In genomic region chr17:55298852-55299251, GRCm38 (mm10) we compare ENCODE assay signal across 33 mouse cellular contexts.
"Had no signal": no experiment of that assay in that cellular context is flagged by ENCODE, and none has a peak within 500 bp of the region (broad histone marks: within the 10 kb centered on the region; RNA-seq: fewer than 3 reads in every experiment).

No protein-coding gene starts in this region.

- H3K36me3 ChIP-seq: heart, embryonic 12.5 days; heart, embryonic 13.5 days; heart, embryonic 15.5 days; hindbrain, embryonic 10.5 days; hindbrain, embryonic 12.5 days; hindbrain, embryonic 13.5 days; hindbrain, embryonic 15.5 days; intestine, embryonic 15.5 days; kidney, embryonic 15.5 days had no signal

- DNase-seq: heart, postnatal 10 days; heart, postnatal 14 days; heart, postnatal 36 days; heart, postnatal 4 days; kidney, adult 11 months; kidney, adult 18-20 months; kidney, adult 2 months; kidney, adult 8-10 months; kidney, adult 9 months; kidney, postnatal 10 days; kidney, postnatal 14 days; kidney, postnatal 25 days; kidney, postnatal 36 days; kidney, postnatal 4 days; layer of hippocampus, adult 9-11 months; layer of hippocampus, postnatal 36 days had no signal

- H3K4me3 ChIP-seq: heart, embryonic 12.5 days; heart, embryonic 13.5 days; heart, embryonic 15.5 days; hindbrain, embryonic 10.5 days; hindbrain, embryonic 12.5 days; hindbrain, embryonic 13.5 days; hindbrain, embryonic 15.5 days; intestine, embryonic 15.5 days; kidney, embryonic 15.5 days; layer of hippocampus, adult 2 months had no signal

- H3K9ac ChIP-seq: heart, embryonic 12.5 days; heart, embryonic 13.5 days; heart, embryonic 15.5 days; hindbrain, embryonic 12.5 days; hindbrain, embryonic 13.5 days; hindbrain, embryonic 14.5 days; hindbrain, embryonic 15.5 days; intestine, embryonic 15.5 days; kidney, embryonic 15.5 days had no signal

- ATAC-seq: hindbrain, embryonic 16.5 days; hindbrain, postnatal 0 days; inflammation-experienced regulatory T-cells, adult 6 months; intestine, embryonic 15.5 days; intestine, embryonic 16.5 days; intestine, postnatal 0 days had no signal

- H3K27ac ChIP-seq: heart, embryonic 13.5 days; heart, embryonic 15.5 days; hindbrain, embryonic 10.5 days; hindbrain, embryonic 12.5 days; hindbrain, embryonic 13.5 days; hindbrain, embryonic 14.5 days; hindbrain, embryonic 15.5 days; hindbrain, postnatal 0 days; intestine, embryonic 15.5 days; kidney, embryonic 15.5 days; kidney, postnatal 0 days; layer of hippocampus, adult 2 months had no signal

- H3K4me1 ChIP-seq: heart, embryonic 12.5 days; heart, embryonic 13.5 days; heart, embryonic 15.5 days; hindbrain, embryonic 10.5 days; hindbrain, embryonic 12.5 days; hindbrain, embryonic 13.5 days; hindbrain, embryonic 15.5 days; intestine, embryonic 15.5 days; kidney, embryonic 15.5 days had no signal

- H3K27me3 ChIP-seq: heart, embryonic 12.5 days; heart, embryonic 13.5 days; heart, embryonic 15.5 days; hindbrain, embryonic 12.5 days; hindbrain, embryonic 13.5 days; hindbrain, embryonic 15.5 days; intestine, embryonic 15.5 days; kidney, embryonic 15.5 days had no signal
